Mouse (Mus musculus) G1E (cell line): Measurements from ENCODE around the gene Dnaja1.

Experiments used
- CTCF ChIP-seq: IDR thresholded peaks from 2 replicates; pipeline ENCODE4 v1.5.1; 2012; ENCODE audit warnings: low read depth, low read length, inconsistent platforms, mixed read lengths
- GATA1 ChIP-seq: IDR thresholded peaks from 2 replicates; pipeline ENCODE4 v1.6.1; 2012; ENCODE audit warnings: borderline replicate concordance, low read length, inconsistent platforms, mixed read lengths

DNA sequence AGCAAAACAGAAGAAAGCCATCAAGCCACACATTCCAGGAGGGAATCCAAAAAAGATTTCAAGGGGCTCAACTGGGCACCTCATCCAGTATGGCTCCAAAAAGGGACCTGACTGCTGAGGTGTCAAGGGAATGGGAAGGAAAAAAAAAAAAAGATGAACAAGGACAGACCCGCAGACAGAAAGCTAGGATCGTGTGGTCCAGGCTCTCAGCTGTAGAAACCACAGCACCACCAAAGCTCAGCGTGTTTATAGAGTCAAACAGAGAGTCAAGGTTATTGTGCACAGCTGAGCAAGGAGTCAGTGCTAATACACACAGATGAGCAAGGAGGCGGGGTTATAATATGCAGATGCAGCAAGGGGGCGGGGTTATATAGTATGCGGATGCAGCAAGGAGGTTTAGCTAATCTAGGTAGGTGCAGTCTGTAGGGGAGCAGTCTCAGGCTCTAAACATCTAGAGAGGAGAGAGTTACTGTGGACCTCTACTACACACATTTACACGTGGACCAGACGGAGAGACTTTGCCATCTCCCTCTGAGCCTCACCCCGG is 63.7 kb downstream of the Dnaja1 start:
- TF ChIP-seq GATA1, result no peak
- no peak for TF ChIP-seq CTCF
